Mouse (Mus musculus) heart, postnatal 25 days (tissue): ENCODE measurements at regions not wholly inside any gene's neighbourhood (a gene's known extent, or its start where the extent isn't known, plus 50 kb on each side); places are given as distances from the start of the nearest gene placed in this dataset.

Source experiments
- DNase-seq: peaks from one replicate; pipeline ENCODE4 v3.0.0; 2022; ENCODE audit warnings: low spot score
- intact Hi-C: fragments of 180-260 bp; cut with DNase I; formaldehyde crosslinking; loops from one replicate; pipeline ENCODE4 v1.15.1; 2025

- no peak for DNase-seq
- intact Hi-C loops = no loop called here
Observed at GRCm38 (mm10) chr12:106474501-106475165, 464.6 kb downstream of the Vrk1 start.

DNA sequence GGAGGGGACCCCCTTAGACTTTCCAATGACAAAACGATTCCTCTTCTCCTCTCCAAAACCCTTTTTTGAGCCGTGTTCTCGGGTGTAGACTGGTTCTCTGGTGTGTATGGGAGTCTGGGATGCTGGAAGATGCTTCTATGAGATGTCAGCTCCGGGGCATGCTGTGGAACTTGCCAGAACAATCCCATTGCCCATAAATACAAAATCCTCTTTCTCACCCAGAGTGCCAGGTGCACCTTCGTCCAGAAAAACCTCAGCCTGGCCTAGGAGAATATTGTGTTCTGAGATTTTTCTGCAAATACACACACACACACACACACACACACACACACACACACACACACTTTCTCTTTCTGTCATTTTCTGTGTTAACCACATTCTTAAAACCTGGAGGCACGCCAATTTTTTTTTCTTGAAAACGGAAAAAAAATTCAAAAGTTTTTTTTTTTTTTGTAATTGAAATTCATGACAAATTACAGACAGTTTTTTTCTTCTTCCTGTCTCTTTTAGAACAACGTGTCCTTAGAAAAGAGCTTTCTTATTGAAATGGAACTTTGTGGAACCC lies 465.5 kb downstream of the Vrk1 start:
- no peak for DNase-seq
- intact Hi-C loops = no loop called here

DNA sequence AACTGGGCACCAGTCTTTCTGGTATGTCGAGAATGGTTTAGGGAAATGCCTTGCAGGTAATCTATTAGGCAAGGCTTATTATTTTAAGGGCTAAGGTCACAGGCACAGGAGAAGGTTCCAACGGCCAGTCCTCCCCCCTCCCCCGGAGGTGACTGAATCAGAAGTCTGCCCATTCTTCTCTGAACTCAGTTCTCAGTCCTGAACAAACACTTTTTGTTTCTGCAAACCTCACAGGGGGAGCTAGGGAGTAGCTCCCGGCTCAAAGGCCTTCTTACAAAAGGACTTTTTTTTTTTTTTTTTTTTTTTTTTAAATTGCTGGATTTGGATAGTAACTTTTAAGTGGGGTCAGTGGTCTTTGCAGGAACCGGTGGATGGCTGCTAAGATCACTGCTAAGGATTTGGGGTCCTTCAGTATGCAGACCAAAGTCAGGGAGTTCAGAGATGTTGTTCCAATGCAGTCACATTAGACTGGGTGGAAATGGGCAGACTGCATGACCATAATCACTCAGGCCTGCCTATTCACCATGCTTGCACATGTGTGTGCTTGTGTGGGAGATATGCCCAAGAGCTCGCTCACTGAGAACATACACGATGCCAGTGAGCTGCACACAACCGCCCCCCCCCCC lies 467.1 kb downstream of the Vrk1 start:
- intact Hi-C loops = no loop called here
- DNase-seq = no peak

DNA sequence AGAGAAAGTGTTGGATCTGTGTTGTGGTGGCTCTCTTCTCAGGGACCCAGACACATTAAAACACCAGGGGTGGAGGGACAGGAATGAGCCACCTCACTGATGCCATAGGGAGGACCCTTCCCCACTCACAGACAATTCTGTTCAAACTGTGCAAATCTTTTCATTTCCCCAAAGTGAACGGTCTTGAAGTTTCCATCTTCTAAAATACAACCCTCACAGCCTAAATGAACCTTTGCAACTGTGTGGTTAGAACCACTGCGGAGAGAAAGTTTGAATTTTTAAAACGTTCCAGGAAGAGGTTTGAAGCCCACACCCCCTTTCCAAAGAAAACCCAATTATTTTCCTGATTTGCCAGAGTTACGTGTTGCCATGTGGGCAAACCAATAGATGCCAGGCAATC lies 467.7 kb downstream of the Vrk1 start:
- DNase-seq = no peak
- intact Hi-C loops = no loop called here

GRCm38 (mm10) chr12:106478381-106478781 lies 468.4 kb downstream of the Vrk1 start:
- intact Hi-C loops = no loop called here

DNA sequence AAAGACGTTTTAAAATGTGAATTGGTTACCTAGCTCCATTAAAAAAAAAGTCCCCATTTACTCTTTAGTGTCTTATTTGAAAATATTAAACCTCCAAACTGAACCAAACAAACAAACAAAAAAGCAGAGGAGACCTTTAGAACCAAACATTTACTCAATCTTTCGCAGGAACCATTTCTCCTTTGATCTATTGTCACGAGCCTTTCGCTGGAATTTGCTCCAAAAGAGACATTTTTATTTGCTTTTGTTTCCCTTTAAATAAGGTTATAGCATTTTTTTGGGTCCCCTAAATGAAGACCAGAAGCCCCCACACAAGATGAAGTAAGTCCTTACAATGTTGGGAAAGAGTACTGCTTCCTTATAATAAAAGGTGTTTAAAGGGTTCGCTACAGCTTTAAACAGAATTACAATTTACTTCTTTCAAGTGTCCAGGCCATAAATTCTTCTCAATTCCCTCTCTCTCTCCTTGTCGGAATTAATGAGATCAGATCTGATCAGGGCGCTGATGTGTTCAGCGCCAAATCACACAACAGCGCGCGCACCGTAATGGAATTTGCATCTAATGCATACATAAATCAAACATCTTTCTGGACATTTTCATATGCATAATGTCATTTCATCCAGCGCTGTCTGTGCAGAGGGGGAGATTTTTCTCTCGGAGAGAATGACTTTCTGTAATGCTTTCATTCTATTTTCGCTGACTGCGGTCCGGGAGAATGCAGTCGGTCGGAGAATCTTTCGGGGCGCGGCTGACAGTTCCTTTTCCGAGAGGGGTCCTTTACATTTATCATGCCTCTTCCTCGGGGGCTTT lies 469.2 kb downstream of the Vrk1 start:
- DNase-seq = no peak
- intact Hi-C loops = no loop called here

More at GRCm38 (mm10) chr12:106478381-106478781, 468.4 kb downstream of the Vrk1 start:
- no peak for DNase-seq

DNA sequence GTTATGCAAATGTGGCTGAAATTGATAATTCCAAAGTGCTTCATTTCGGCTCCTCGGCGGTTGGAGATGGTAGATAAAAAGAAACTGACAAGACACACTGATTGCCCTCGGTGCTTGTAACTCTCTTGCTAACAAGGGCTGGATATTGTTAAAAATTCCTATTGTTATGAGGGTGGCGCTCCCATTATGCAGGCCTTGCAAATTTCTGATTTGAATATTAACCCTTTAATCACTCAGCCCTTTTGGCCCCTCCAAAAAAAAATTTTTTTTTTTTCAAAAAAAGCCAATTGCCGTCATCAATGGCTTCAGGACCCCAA lies 469.8 kb downstream of the Vrk1 start:
- intact Hi-C loops = no loop called here
- DNase-seq = no peak

- no peak for DNase-seq
- intact Hi-C loops = no loop called here
Observed at GRCm38 (mm10) chr12:106480281-106481060, 470.4 kb downstream of the Vrk1 start.

DNA sequence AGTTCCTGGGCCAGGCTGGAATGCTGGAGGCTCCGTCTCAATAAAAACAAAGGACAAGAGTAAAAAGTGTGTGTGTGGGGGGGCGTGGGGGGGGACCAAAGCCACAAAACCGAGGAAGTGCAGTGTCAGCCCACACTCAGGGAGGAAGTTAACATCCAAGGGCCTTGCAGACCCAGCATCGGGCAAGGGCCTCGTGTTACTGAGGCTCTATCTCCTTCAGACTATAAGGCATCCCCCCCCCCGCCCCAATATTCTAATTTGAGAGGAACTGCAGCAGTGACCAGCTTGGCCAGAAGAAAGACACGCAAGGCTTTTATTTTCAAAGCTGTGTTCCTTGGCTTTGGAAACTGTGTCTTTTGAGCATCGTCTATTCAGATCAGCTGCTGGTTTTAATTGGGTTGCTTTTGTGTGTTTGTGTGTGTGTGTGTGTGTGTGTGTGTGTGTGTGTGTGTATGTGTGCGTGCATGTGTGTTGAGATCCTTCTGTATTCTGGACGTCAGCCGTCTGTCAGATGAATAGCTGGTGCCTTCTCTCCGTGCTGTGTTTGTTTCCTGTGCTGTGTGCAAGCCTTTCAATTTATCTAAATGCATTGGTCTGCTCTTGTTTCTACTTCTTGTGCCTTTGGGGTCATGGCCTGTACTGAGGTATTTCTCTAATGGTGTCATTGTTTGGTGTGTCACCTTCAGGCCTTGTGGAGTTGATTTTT lies 491.7 kb downstream of the Vrk1 start:
- intact Hi-C loops = no loop called here

GRCm38 (mm10) chr12:106504285-106504684 lies 494.3 kb downstream of the Vrk1 start:
- no peak for DNase-seq

More for the DNA sequence above, 491.7 kb downstream of the Vrk1 start:
- DNase-seq = no peak

DNA sequence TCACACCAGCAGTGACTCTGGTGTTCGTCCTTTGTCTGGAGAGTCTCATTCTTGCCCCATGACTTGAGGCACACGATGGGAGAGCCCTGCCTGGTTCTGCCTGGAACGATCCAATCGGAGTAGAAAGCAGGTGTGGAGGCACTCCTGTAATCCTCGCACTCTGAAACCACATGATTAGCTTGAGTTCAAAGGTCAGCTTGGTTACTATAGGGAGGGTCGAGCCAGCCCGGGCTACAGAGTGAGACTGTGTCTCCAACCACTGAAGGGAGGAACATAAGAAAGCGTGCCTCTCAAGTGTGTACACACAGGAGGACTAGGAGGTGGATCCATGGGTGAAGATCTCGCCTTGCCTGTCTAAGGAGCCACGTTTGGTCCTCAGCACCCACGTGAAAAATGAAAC lies 504.0 kb downstream of the Vrk1 start:
- DNase-seq = no peak
- intact Hi-C loops = no loop called here

More at GRCm38 (mm10) chr12:106504285-106504684, 494.3 kb downstream of the Vrk1 start:
- intact Hi-C loops = no loop called here

GRCm38 (mm10) chr12:106515257-106515788 lies 505.3 kb downstream of the Vrk1 start:
- no peak for DNase-seq
- intact Hi-C loops = no loop called here

DNA sequence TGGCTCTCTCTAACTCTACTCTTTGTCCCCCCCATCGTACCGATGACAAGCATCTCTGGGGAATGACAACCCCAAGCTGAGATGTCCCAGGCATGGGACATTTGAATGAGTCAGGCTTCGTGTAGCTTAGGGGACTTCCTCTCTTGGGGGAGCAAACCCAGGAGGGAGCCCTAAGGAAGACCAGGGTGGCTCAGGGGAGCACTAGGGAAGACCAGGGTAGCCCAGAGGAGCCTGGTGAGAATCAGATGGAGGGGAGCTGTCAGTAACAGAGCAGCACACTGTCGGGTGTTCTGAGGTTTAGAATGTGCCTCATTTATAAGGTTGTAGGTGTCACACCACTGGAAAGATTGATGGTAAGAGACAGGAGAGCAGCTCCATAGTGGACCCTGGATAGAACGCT lies 509.1 kb downstream of the Vrk1 start:
- intact Hi-C loops = no loop called here
- no peak for DNase-seq

DNA sequence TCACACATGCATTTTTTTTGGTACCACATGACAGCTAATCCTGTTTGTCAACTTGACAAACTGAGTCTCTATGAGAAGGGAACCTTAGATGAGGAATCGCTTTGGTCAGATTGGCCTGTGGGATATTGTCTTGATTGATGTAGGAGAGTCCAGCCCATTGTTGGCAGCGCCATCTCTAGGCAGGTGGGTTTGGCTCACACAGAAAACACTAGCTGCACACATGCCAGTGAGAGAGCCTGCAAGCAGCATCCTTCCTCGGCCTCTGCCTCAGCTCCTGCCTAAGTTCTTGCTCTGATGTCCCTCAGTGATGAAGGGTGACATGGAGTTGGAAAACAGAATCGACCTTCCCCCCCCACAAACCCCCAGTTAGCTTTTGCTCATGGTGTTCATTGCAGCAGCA lies 514.4 kb downstream of the Vrk1 start:
- DNase-seq = no peak
- intact Hi-C loops = no loop called here

DNA sequence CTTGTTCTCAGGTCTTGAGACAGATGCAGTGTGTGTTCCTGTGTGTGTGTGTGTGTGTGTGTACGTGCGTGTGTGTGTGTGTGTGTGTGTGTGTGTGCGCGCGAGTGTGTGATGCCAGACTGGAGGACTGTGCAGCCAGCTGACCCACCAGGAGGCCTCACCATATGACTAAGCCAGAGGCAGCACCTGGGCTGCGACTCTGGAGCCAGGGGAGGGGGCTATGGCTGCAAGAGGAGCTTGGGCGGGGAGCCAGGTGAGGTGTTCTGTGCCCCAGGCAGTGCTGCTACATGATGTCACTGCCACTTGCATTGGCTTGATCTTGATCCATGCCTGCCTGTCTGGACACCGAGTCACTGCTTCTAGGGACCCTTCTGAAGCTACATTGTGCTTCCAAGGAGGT lies 517.1 kb downstream of the Vrk1 start:
- intact Hi-C loops = no loop called here

DNA sequence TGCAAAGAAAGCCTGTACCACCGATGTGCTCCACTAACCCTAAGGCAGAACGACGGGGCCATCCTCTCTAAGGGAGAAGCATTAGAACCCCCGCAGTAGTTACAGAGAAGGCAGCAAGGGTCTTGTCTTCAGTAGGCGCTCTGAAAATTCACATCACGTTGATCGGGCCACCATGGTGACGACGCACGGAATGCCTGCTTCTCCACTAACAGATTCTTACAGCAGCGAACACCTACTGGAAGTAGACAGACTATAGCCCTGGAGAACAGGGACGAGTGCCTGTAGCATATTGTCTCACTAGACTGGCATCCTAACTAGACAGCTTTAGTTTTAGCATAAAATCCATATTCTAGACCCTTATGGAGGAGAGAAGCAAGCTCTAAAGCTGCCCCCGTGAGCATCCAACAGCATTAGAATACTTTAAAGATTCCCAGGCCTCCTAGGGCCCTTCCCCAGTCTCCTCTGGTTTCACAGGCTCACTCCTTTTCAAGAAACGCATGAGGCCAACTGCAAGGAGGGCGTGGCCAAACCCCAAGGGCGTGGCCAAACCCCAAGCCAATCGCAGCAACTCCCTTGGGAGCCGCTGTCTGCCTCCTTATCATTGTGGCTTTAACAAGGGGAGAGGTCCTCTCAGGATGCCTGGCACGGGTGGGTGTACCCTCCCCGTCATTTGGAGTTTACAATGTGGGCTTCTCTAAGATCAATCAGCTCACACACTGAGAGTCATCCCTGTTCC lies 517.8 kb downstream of the Vrk1 start:
- DNase-seq = no peak
- intact Hi-C loops = no loop called here

More for the DNA sequence above, 517.1 kb downstream of the Vrk1 start:
- DNase-seq = no peak

- intact Hi-C loops = no loop called here
- DNase-seq = no peak
Observed at GRCm38 (mm10) chr12:106528521-106528920, 518.5 kb downstream of the Vrk1 start.

DNA sequence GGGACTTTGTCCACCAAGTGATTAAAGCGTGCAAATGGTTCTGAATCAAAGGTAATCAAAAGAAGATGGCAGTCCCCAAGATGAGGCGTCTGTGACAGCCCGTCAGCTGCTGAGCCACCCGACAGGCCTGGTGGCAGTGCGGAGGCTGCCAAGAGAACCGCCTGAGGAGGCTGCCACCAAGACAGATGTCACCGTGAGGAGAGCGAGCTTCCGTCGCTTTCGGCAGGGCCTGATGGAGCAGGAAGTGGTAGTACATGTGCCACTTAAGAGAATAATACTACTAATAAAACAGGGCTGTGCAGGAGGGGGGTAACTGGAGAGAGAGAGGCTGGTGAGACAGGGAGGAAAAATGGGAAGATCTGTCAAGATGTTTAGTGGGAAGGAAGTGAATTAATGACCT lies 519.1 kb downstream of the Vrk1 start:
- DNase-seq = no peak
- intact Hi-C loops = no loop called here

- intact Hi-C loops = no loop called here
- DNase-seq = no peak
Observed at GRCm38 (mm10) chr12:106535086-106535485, 525.1 kb downstream of the Vrk1 start.
